Mouse (Mus musculus) kidney, adult 11 months (tissue): ENCODE measurements around the gene Adrm1.

Source experiments
- DNase-seq: peaks from one replicate; pipeline ENCODE4 v3.0.0; 2022

The Adrm1 gene

GRCm38 (mm10) chr2:180185686-180186085 lies 14.4 kb downstream of the Adrm1 start:
- no peak for DNase-seq

DNA sequence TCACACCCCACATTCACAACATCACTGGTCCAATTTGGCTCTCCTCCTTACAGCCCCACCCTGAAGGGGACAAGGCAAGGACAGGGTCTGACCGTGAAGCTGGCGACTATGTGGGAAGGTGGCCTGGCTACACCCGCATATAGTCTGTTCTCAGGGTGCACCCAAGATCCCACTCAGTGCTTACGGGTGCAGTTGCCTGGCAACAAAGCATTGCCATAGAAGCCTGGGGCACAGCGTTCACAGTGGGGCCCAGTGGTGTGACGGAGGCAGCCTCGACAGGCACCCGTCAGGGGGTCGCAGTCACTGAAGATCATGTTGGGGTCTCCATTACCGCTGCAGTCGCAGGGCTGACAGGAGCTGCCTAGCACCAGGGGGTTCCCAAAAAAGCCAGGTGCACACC lies 16.1 kb downstream of the Adrm1 start:
- DNase-seq, result no peak

GRCm38 (mm10) chr2:180196610-180197322 lies 25.5 kb downstream of the Adrm1 start:
- no peak for DNase-seq

DNA sequence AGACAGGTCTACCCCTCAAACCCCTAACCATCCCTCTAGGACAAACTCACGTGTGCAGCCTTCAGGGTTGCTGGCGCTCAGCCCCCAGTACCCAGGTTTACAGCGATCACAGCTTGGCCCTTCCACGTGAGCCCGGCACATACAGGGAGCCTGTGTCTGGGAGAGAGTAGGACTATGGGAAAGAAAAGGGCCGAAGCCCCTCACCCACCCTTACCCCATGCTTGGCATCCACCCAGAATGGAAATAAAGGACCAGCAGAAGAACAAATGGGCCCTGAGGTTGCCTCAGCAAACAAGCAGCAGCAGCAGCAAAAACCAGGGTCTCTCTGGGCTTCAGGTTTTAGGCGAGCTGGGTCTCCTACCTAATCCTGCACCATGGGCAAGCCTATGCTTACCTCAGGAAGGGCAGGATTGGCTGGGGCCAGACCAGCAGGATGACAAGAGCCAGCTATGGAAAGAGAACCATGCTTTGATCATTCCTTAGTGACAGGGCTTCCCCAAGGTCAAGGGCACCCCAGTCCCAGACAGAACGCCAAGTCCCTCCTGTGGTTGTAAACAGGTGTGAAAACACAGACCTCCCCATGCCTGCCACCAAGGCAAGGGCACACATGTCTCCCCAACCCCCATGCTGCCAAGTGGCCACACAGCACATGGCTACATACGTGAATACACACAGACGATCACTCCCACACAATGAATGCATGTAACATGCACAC lies 26.2 kb downstream of the Adrm1 start:
- DNase-seq, result no peak

DNA sequence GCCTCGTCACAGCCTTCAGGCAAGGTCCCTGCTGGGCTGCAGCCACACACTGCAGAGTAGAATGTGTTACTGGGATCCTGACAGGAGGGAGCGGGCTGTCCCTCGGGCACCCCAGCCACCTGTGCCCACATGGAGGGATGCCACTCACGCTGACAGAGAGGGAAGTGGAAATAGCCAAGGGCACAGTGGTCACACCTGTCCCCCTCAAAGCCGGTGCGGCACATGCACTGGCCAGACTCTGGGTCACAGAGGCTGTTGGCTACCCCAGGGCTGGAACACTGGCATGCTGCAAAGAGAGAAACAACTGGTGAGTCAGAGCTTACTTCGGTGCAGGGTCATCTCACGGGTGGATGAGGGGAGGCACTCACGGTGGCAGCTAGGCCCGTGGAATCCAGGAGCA lies 27.5 kb downstream of the Adrm1 start:
- no peak for DNase-seq

DNA sequence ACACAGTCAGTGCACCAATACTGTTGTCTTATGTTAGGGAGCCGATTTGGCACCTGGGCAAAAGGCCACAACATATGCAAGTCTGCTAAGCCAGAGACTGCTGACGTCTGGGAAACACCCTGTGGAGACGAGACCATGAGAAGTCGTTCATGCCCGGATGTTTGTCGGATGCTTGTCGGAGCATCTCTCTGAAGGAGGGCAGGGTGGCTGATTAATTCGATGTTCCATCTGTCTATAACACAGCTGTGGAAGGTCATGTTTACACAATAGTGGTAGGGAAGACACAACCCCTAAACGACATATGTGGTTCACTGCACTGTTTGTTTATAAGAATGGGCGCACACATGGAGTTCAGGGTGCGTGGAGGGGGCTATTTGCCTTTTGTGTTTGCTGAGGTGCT lies 29.4 kb downstream of the Adrm1 start:
- DNase-seq, result no peak

DNA sequence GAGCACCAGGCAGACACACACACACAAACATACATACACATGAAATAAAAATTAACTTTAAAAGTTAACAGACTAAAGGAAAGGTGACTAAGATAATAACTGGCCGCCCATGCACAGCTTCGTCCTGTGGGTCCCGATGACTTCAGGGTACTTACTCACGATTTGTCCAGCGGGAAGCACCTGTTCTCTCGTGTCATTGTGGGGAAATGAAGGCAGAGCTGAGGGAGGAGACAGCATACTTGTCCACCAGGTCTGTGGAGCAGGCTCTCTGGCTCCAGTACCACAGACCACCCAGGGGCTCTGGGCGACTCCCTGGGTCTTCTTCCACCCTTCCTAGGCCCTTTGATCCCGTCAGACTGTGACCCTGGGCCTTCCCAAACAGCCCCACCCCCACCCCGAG lies 30.0 kb downstream of the Adrm1 start:
- no peak for DNase-seq

- DNase-seq, result no peak
Observed at GRCm38 (mm10) chr2:180202263-180202662, 31.0 kb downstream of the Adrm1 start.

DNA sequence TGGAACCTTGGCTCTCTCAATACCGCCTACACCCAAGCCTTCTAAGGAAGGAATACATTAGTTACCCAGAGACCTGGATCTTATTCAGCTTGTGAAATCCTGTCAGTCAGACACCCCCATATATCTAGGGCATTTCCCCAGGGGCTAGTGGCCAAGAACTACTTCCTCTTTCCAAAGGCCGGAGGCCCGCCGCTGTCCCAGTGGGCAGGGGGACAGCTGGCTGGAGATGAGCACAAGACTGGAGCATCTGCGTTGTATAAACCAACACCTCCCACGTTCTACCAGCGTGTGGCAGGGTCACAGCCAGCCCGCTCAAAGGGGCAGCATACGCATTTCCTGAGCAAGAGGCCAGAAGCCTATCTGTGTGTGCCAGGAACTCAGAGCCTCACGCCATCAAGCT lies 31.5 kb downstream of the Adrm1 start:
- DNase-seq, result no peak

- no peak for DNase-seq
Observed at GRCm38 (mm10) chr2:180204501-180204900, 33.2 kb downstream of the Adrm1 start.

DNA sequence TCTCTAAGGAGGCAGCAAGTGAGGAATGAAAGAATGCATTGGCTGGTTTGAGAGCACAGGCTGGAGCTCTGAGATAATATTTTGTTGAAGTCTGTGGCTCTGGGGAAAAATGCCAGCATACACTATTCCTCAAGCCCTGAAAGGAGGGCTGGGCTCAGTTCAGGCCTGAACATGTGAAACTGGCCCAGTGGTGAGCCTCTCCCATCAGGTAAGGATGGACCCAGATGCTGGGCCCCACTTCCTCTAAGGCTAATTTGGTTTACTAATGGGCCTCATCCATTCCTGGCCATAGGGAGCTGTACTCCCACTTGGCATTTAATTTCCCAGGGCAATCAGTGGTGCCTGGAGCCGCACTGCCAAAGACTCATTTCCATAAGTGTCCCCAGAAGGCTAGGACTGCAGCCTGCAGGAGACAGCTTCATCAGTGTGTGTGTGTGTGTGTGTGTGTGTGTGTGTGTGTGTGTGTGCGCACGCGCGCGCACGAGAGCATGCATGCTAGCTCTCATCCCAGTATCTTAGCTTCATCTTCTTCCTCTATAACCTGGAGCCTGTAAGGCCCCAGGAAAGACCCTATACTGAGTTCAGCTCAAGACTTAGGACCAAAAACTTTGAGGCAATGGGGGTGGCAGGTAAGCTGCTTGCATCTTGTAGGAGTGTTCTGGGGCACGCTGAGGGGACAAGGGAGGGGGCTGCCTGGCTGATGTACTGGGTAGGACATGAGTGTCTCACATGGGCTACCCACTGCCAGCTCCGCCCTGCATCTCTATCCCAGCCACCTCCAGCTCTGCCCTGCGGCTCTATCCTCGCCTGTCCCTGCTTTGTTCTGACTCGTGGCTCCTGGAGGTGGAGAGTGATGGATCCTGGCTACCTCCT lies 34.0 kb downstream of the Adrm1 start:
- no peak for DNase-seq

DNA sequence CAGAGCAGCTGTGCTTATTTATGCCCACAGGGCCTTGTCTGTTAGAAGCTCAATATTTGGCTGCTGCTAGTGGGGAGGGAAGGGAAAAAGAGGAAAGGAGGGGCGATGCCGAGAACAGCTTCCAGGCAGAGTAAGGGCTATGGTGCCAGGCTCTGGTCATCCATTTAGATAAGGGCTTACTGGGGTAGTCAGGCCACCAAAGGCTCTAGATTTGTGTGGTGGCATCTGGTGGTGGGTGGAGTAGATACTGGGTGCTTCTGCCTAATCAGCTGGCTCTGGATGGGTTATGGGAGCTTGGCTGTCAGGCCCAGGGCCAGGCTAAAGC lies 34.6 kb downstream of the Adrm1 start:
- no peak for DNase-seq

DNA sequence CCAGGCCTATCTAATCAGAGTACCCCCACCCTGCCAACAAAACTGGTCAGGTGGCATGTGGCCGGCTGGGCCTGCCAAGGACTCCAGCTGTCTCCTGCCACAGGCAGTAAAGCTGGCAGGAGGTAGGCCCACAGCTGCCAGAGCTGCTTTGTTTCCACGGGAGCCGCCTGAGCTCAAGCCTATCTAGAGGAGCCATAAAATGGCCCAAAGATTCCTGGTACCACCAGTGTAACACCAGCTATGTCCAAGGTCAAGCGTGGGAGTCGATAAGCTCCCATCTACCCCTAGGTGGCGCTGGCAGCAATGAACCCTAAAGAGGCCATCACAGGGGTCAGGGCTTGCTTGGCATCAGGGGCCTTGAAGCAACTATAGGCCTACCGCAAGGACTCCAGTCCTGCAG lies 36.6 kb downstream of the Adrm1 start:
- peak; percentile 73 for DNase-seq

DNA sequence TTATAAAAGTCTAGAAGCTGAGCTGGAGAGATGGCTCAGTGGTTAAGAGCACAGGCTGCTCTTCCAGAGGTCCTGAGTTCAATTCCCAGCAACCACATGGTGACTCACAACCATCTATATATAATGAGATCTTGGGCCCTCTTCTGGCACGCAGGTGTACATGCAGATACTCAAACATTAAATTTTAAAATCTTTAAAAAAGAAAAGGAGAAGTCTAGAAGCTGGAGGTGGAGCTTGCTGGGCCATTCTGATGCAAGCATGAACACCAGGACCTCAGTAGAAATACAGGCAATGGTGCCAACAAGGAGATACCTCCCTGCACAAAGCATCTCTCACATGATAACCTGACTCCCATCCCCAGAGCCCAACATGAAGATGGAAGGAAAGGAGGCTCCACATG lies 37.7 kb downstream of the Adrm1 start:
- no peak for DNase-seq

DNA sequence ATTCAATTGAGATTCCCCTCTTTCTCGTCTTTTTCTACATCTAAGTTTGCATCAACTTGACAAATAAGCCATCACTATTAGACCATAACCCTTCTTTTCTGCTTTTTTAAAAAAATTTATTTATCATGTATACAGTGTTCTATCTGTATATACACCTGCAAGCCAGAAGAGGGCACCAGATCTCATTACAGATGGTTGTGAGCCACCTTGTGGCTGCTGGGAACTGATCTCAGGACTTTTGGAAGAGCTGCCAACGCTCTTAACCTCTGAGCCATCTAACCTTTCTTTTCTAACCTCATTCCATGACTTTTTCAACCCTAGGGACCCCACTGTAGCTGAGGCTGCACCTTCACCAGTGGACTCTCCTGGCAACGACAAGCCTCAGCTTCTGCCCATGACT lies 41.0 kb downstream of the Adrm1 start:
- no peak for DNase-seq

DNA sequence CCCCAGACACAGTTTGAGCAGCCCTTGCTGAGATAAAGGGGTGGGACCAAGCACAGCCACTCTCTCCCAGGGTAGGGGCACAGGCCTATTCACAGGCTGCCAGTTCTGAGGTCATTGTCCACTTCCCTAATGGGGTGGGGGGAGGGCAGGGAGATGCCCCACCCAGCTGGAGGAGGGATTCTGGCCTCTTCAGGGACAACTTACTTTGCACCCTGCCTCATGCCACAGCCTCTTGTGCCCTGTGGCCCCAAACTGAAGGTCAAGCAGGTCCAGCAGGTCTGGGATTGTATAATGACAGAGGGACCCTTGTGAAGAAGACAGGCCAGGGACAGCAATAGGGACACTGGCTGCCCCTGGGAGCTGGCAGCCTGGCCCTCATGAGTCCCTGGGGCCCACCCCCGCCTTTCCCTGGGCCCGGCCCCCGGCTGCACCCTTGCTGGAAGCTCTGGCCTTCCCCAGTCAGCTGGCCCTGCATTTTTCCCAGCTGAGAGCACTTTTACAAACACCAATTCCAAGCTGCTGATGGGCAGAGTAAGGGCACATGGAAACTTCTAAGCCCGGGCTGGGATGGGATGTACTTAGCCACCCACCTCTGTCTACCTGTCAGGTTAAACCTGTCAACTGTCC lies 43.2 kb downstream of the Adrm1 start:
- peak; percentile 84 for DNase-seq

DNA sequence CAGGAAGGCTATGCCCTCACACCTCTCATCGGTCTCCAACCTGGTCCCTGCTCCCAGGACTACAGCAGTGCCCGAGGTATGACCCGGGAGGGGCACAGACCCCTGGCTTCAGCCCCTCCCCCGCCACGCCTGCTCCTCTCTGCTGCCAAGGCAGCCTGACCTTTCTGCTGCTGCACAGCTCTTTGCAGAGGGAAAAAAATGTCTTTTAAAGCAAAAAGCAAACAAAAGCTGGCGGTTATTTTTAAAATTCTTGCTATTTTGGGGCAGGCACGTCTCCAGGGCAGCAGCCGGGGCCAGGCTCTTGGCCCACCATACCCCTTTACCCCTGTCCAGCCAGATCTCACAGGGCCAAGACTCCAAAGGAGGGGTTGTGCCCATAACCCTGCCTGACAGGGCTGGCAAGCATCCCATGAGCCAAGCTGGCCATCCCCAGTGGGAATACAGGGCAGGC lies 43.8 kb downstream of the Adrm1 start:
- peak; percentile 73 for DNase-seq

DNA sequence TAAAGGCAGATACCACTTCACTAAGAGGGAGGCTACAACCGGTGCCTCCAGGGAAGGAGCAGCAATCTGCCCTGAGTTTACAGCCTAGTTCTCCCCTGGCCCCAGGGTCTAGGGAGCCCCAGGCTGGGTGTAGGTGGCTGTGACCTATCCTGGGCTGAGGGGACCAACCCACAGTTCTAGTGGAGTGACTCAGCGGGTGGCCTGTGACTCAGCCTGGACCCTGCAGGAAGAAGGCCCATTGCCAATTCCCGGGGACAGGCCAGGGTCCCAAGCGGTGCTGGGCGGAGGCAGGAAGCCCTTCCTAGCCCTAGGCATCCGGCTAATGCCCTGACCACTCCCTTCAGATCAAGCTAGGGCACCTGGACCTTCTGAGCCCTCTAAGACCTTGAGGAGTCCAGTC lies 44.7 kb downstream of the Adrm1 start:
- DNase-seq, result peak; percentile 72

GRCm38 (mm10) chr2:180216921-180217320 lies 45.6 kb downstream of the Adrm1 start:
- no peak for DNase-seq

GRCm38 (mm10) chr2:180217587-180217986 lies 46.3 kb downstream of the Adrm1 start:
- DNase-seq, result peak; percentile 98

- DNase-seq, result no peak
Observed at GRCm38 (mm10) chr2:180218241-180218640, 47.0 kb downstream of the Adrm1 start.

- peak; percentile 72 for DNase-seq
Observed at GRCm38 (mm10) chr2:180218677-180219076, 47.4 kb downstream of the Adrm1 start.
